Mouse (Mus musculus): Measurements from ENCODE around the gene Synm. TPM values are rescaled to one million over a fixed set of nuclear protein-coding genes. Genes with fewer than 3 reads are reported as not detected.

Synm gene
- polyA plus RNA-seq, 1 experiment from 2014 or later: 0.79 TPM

GRCm38 (mm10) chr7:67691036-67691435, 68.5 kb downstream of the Synm start:
- H3K9ac ChIP-seq (ENCODE audit: low read length): no peak overlapping the region
- H3K36me3 ChIP-seq (ENCODE audit: control insufficient read depth, insufficient read depth, low read length): 0 out of 2 replicates have a peak, but pooled peaks cover 2% of the 10 kb centered on the region
- no peak for ATAC-seq (ENCODE audit: insufficient number of reproducible peaks, low FRiP score, low TSS enrichment, low read depth)
- H3K27ac ChIP-seq (replicated peaks; ENCODE audit: low read depth, low read length): no peak overlapping the region
- 67% methylated on average over 6 of the region's 6 CpGs for WGBS
- DNase-seq (ENCODE audit: low spot score): no peak
- no peaks in the 10 kb centered on the region for H3K27me3 ChIP-seq (ENCODE audit: control insufficient read depth, insufficient read depth, low read length)
- H3K4me3 ChIP-seq (ENCODE audit: low read depth, low read length): no peak overlapping the region
- no peaks in the 10 kb centered on the region for H3K9me3 ChIP-seq (ENCODE audit: control insufficient read depth, low read length)
- H3K4me1 ChIP-seq (ENCODE audit: control insufficient read depth, insufficient read depth, low read length): no peaks in the 10 kb centered on the region
- H3K4me2 ChIP-seq (ENCODE audit: low read depth, severe bottlenecking): no peak overlapping the region

- Histone ChIP-seq H3K36me3 (ENCODE audit: control insufficient read depth, insufficient read depth, low read length) (peaks cover 5% of the 10 kb centered on the region; the same call in 1 of the 2 replicates), H3K9ac (ENCODE audit: low read length) (no peak overlapping the region), H3K4me3 (ENCODE audit: low read depth, low read length) (no peak overlapping the region), H3K4me2 (ENCODE audit: low read depth, severe bottlenecking) (no peak overlapping the region), H3K27me3 (ENCODE audit: control insufficient read depth, insufficient read depth, low read length) (no peaks in the 10 kb centered on the region), H3K9me3 (ENCODE audit: control insufficient read depth, low read length) (no peaks in the 10 kb centered on the region), H3K4me1 (ENCODE audit: control insufficient read depth, insufficient read depth, low read length) (no peaks in the 10 kb centered on the region), H3K27ac (replicated peaks; ENCODE audit: low read depth, low read length) (no peak overlapping the region)
- DNase-seq (ENCODE audit: low spot score) (no peak), ATAC-seq (ENCODE audit: insufficient number of reproducible peaks, low FRiP score, low TSS enrichment, low read depth) (no peak)
- WGBS: 89% methylated on average over 7 of the region's 7 CpGs
Measured at GRCm38 (mm10) chr7:67689793-67690192, 69.7 kb downstream of the Synm start.

GRCm38 (mm10) chr7:67688281-67688680, 71.3 kb downstream of the Synm start:
- no peak overlapping the region for H3K4me3 ChIP-seq (ENCODE audit: low read depth, low read length)
- ATAC-seq (ENCODE audit: insufficient number of reproducible peaks, low FRiP score, low TSS enrichment, low read depth) (no peak), DNase-seq (ENCODE audit: low spot score) (no peak)
- H3K9me3 ChIP-seq (ENCODE audit: control insufficient read depth, low read length): no peaks in the 10 kb centered on the region
- no peak overlapping the region for H3K9ac ChIP-seq (ENCODE audit: low read length)
- no peaks in the 10 kb centered on the region for H3K27me3 ChIP-seq (ENCODE audit: control insufficient read depth, insufficient read depth, low read length)
- WGBS: 61% methylated on average over 3 of the region's 3 CpGs
- peaks cover 5% of the 10 kb centered on the region; the same call in 1 of the 2 replicates for H3K36me3 ChIP-seq (ENCODE audit: control insufficient read depth, insufficient read depth, low read length)
- no peak overlapping the region for H3K27ac ChIP-seq (replicated peaks; ENCODE audit: low read depth, low read length)
- H3K4me1 ChIP-seq (ENCODE audit: control insufficient read depth, insufficient read depth, low read length): no peaks in the 10 kb centered on the region
- no peak overlapping the region for H3K4me2 ChIP-seq (ENCODE audit: low read depth, severe bottlenecking)

GRCm38 (mm10) chr7:67686545-67686944, 73.0 kb downstream of the Synm start:
- H3K4me1 ChIP-seq (ENCODE audit: control insufficient read depth, insufficient read depth, low read length): no peaks in the 10 kb centered on the region
- no peaks in the 10 kb centered on the region for H3K9me3 ChIP-seq (ENCODE audit: control insufficient read depth, low read length)
- H3K4me2 ChIP-seq (ENCODE audit: low read depth, severe bottlenecking): no peak overlapping the region
- H3K27ac ChIP-seq (replicated peaks; ENCODE audit: low read depth, low read length): no peak overlapping the region
- no peak overlapping the region for H3K4me3 ChIP-seq (ENCODE audit: low read depth, low read length)
- DNase-seq (ENCODE audit: low spot score) (no peak), ATAC-seq (ENCODE audit: insufficient number of reproducible peaks, low FRiP score, low TSS enrichment, low read depth) (no peak)
- no peak overlapping the region for H3K9ac ChIP-seq (ENCODE audit: low read length)
- H3K36me3 ChIP-seq (ENCODE audit: control insufficient read depth, insufficient read depth, low read length): peaks cover 5% of the 10 kb centered on the region; the same call in 1 of the 2 replicates
- WGBS: 96% methylated on average over 3 of the region's 3 CpGs
- no peaks in the 10 kb centered on the region for H3K27me3 ChIP-seq (ENCODE audit: control insufficient read depth, insufficient read depth, low read length)

- Histone ChIP-seq H3K4me3 (ENCODE audit: low read depth, low read length) (no peak overlapping the region), H3K4me2 (ENCODE audit: low read depth, severe bottlenecking) (no peak overlapping the region), H3K36me3 (ENCODE audit: control insufficient read depth, insufficient read depth, low read length) (peaks cover 3% of the 10 kb centered on the region; the same call in 1 of the 2 replicates), H3K9me3 (ENCODE audit: control insufficient read depth, low read length) (no peaks in the 10 kb centered on the region), H3K27ac (replicated peaks; ENCODE audit: low read depth, low read length) (no peak overlapping the region), H3K9ac (ENCODE audit: low read length) (no peak overlapping the region), H3K27me3 (ENCODE audit: control insufficient read depth, insufficient read depth, low read length) (no peaks in the 10 kb centered on the region), H3K4me1 (ENCODE audit: control insufficient read depth, insufficient read depth, low read length) (no peaks in the 10 kb centered on the region)
- DNase-seq (ENCODE audit: low spot score): no peak
- WGBS: 90% methylated on average over 16 of the region's 16 CpGs
- ATAC-seq (ENCODE audit: insufficient number of reproducible peaks, low FRiP score, low TSS enrichment, low read depth): no peak
Measured at GRCm38 (mm10) chr7:67683006-67683405, 76.5 kb downstream of the Synm start.

GRCm38 (mm10) chr7:67681078-67681477, 78.5 kb downstream of the Synm start:
- 75% methylated on average over 9 of the region's 9 CpGs for WGBS
- ATAC-seq (ENCODE audit: insufficient number of reproducible peaks, low FRiP score, low TSS enrichment, low read depth): no peak
- Histone ChIP-seq H3K9ac (ENCODE audit: low read length) (no peak overlapping the region), H3K4me1 (ENCODE audit: control insufficient read depth, insufficient read depth, low read length) (no peaks in the 10 kb centered on the region), H3K9me3 (ENCODE audit: control insufficient read depth, low read length) (no peaks in the 10 kb centered on the region), H3K27me3 (ENCODE audit: control insufficient read depth, insufficient read depth, low read length) (no peaks in the 10 kb centered on the region), H3K4me3 (ENCODE audit: low read depth, low read length) (no peak overlapping the region), H3K4me2 (ENCODE audit: low read depth, severe bottlenecking) (no peak overlapping the region), H3K27ac (replicated peaks; ENCODE audit: low read depth, low read length) (no peak overlapping the region), H3K36me3 (ENCODE audit: control insufficient read depth, insufficient read depth, low read length) (peaks cover 3% of the 10 kb centered on the region; the same call in 1 of the 2 replicates)
- DNase-seq (ENCODE audit: low spot score): no peak

Small RNAs within 50 kb of the gene (microRNA-seq; reads per million reads assigned to microRNA genes)
- gene Gm23844: not detected

Other genes starting within 250 kb of the Synm start
- gene Lrrc28, start 114.5 kb downstream of the Synm start, polyA plus RNA-seq (2014; fragmentation: Nextera tagmentation; extraction: Ambion mirVana): 20.9 and 26.2 TPM in 2 replicates
- 64.9 and 70.7 TPM in 2 replicates for gene Ttc23, start 112.3 kb downstream of the Synm start, polyA plus RNA-seq (2014; fragmentation: Nextera tagmentation; extraction: Ambion mirVana)
- 27.8 and 29.9 TPM in 2 replicates for gene Igf1r, start 193.1 kb upstream of the Synm start, polyA plus RNA-seq (2014; fragmentation: Nextera tagmentation; extraction: Ambion mirVana)